8 mouse cellular contexts compared by ENCODE assay signal in the genomic region with DNA sequence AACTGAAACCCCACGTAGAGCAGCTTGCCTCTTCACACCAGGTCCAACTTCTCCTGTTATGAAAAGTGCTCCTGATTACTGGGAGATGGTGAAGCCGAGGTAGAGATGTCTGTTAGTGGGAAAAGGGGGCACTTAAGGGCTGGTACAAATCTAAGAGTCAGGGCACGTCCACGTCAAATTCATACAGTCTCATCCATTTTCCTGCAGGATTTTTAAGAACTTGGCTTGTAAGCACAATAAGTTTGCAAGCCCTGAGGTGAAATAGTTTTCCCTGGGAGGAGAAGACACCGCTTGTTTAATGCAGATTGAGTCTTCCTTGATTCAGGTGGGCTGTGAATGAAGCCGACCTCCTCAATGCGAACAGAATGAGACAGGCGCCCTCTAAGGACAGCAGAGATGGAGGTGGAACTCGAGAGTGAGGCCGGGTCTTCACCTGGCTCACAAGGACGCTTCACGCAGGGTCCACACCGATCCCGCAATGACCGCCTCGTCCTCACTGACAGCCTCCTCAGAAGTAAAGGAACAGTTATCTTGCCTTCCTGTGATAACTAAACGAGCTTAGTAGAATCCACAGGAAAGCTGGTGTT. TPM values are rescaled to one million over a fixed set of nuclear protein-coding genes. Genes with fewer than 3 reads are reported as not detected.
DNase-seq lines count a peak whose midpoint lies in the region; ATAC-seq and TF ChIP-seq lines count a peak whose summit lies in the region.

No protein-coding gene starts in this region.

- 0 out of 2 replicates have a peak, but pooled peaks have one; percentile 0 for ATAC-seq in granulocyte monocyte progenitor cell, adult 5-6 weeks (replicated peaks; ENCODE audit: poor library complexity, severe bottlenecking)
- ATAC-seq in liver, embryonic 14.5 days (ENCODE audit: insufficient read depth), result no peak

- DNase-seq in gastrocnemius, adult 2 months, result no peak
- DNase-seq in gastrocnemius, postnatal 14 days, result no peak
- DNase-seq in A20 (ENCODE audit: low read depth, low spot score), result peak; percentile 88
- peak in 1 of 3 experiments; percentile 31 for DNase-seq in liver, embryonic 14.5 days (ENCODE audit: low read depth in 3 of 3, low spot score in 3 of 3)
- peak; percentile 72 for DNase-seq in thymus, postnatal 0 days (ENCODE audit: low spot score)
- DNase-seq in urinary bladder, postnatal 4 days (ENCODE audit: low spot score in 2 of 2), result no peak

- H3K9ac ChIP-seq in liver, embryonic 14.5 days (replicated peaks), result peak overlapping the region; percentile 81

- intact Hi-C loops in gastrocnemius, adult 2 months (cut with DNase I), result no loop called here
- intact Hi-C loops in gastrocnemius, postnatal 14 days (cut with DNase I; ENCODE audit: low total_unique reads), result no loop called here

- H3K4me1 ChIP-seq in brown adipose tissue, adult 24 weeks (ENCODE audit: control insufficient read depth, insufficient read depth, insufficient read length, low read length), result peaks cover 5% of the 10 kb centered on the region; the same call in 1 of the 2 replicates
- peaks cover 16 to 34% of the 10 kb centered on the region in 2 experiments for H3K4me1 ChIP-seq in liver, embryonic 14.5 days (replicated peaks; ENCODE audit: control insufficient read depth in 2 of 2, insufficient read depth in 2 of 2, low read length in 1 of 2)

- H3K9me3 ChIP-seq in liver, embryonic 14.5 days (ENCODE audit: control insufficient read depth, low read length), result no peaks in the 10 kb centered on the region

- H3K4me3 ChIP-seq in gastrocnemius, adult 2 months, result peak overlapping the region; percentile 81
- H3K4me3 ChIP-seq in brown adipose tissue, adult 24 weeks (ENCODE audit: insufficient read depth, low read depth, low read length), result peak overlapping the region; percentile 98
- H3K4me3 ChIP-seq in liver, embryonic 14.5 days (ENCODE audit: insufficient read depth in 1 of 2, low read depth in 2 of 2, low read length in 2 of 2), result peak overlapping the region; percentile 80 to 99

- WGBS in liver, embryonic 14.5 days (ENCODE audit: insufficient replicate concordance), result under 1% methylated on average over 17 of the region's 17 CpGs

- H3K27ac ChIP-seq in gastrocnemius, adult 2 months, result peak overlapping the region; percentile 93
- no peak overlapping the region for H3K27ac ChIP-seq in brown adipose tissue, adult 24 weeks (replicated peaks; ENCODE audit: low read depth, low read length)
- peak overlapping the region; percentile 85; the same call in 1 of the 2 replicates for H3K27ac ChIP-seq in liver, embryonic 14.5 days

- peak; percentile 21; the same call in 1 of the 2 replicates for TF ChIP-seq CTCF in gastrocnemius, adult 2 months (IDR thresholded peaks at IDR 0.05)
- no peak for TF ChIP-seq CTCF in liver, embryonic 14.5 days (IDR thresholded peaks at IDR 0.05; ENCODE audit: low read depth)

- no peaks in the 10 kb centered on the region for H3K27me3 ChIP-seq in liver, embryonic 14.5 days (ENCODE audit: control insufficient read depth, insufficient read depth, low read length)

- peak overlapping the region; percentile 95 for H3K4me2 ChIP-seq in liver, embryonic 14.5 days (ENCODE audit: low read depth)

- no peaks in the 10 kb centered on the region for H3K36me3 ChIP-seq in liver, embryonic 14.5 days (replicated peaks; ENCODE audit: control insufficient read depth, insufficient read depth, low read depth)

- no peak for TF ChIP-seq EP300 in liver, embryonic 14.5 days (IDR thresholded peaks at IDR 0.05; ENCODE audit: low read depth)

RNA-seq across cellular contexts. Expression of a gene that starts 34.7 kb away (rescaled TPM):
- not detected for total RNA-seq in gastrocnemius, adult 2 months (2021)
- total RNA-seq in gastrocnemius, postnatal 14 days (2021), result not detected
- polyA plus RNA-seq in brown adipose tissue, adult 24 weeks (2012; ENCODE audit: insufficient read depth, insufficient read length, missing spikeins), result not detected in 2 replicates
- total RNA-seq in granulocyte monocyte progenitor cell, adult 5-6 weeks (2014; fragmentation: Nextera tagmentation), result not detected in 2 replicates
- not detected in 2 replicates for total RNA-seq in granulocyte monocyte progenitor cell, adult 5-6 weeks (2017)
- polyA plus RNA-seq in liver, embryonic 14.5 days (2012; rRNA removed), result not detected in 2 replicates
- polyA plus RNA-seq in liver, embryonic 14.5 days (2014; fragmentation: Nextera tagmentation; extraction: Ambion mirVana), result not detected in 2 replicates
- polyA plus RNA-seq in thymus, postnatal 0 days (2015; fragmentation: Nextera tagmentation; extraction: Ambion mirVana), result not detected in 2 replicates

RNA-seq across cellular contexts. Expression of a gene that starts 40.7 kb away (rescaled TPM):
- total RNA-seq in gastrocnemius, adult 2 months (2021), result 10 to 100 TPM; 54.3 to 62.9 TPM
- total RNA-seq in gastrocnemius, postnatal 14 days (2021), result 10 to 100 TPM; 70.8 to 71.5 TPM
- 25.1 and 31.0 TPM in 2 replicates for polyA plus RNA-seq in brown adipose tissue, adult 24 weeks (2012; ENCODE audit: insufficient read depth, insufficient read length, missing spikeins)
- total RNA-seq in granulocyte monocyte progenitor cell, adult 5-6 weeks (2014; fragmentation: Nextera tagmentation), result 39.1 and 46.5 TPM in 2 replicates
- 35.2 and 42.3 TPM in 2 replicates for total RNA-seq in granulocyte monocyte progenitor cell, adult 5-6 weeks (2017)
- 8.2 and 11.7 TPM in 2 replicates for polyA plus RNA-seq in liver, embryonic 14.5 days (2012; rRNA removed)
- 3.9 and 5.0 TPM in 2 replicates for polyA plus RNA-seq in liver, embryonic 14.5 days (2014; fragmentation: Nextera tagmentation; extraction: Ambion mirVana)
- 5.4 and 6.5 TPM in 2 replicates for polyA plus RNA-seq in thymus, postnatal 0 days (2015; fragmentation: Nextera tagmentation; extraction: Ambion mirVana)

RNA-seq across cellular contexts. Expression of a gene that starts 56.0 kb away (rescaled TPM):
- total RNA-seq in gastrocnemius, adult 2 months (2021), result not detected
- not detected for total RNA-seq in gastrocnemius, postnatal 14 days (2021)
- polyA plus RNA-seq in brown adipose tissue, adult 24 weeks (2012; ENCODE audit: insufficient read depth, insufficient read length, missing spikeins), result not detected in 2 replicates
- not detected in 2 replicates for total RNA-seq in granulocyte monocyte progenitor cell, adult 5-6 weeks (2014; fragmentation: Nextera tagmentation)
- total RNA-seq in granulocyte monocyte progenitor cell, adult 5-6 weeks (2017), result not detected in 2 replicates
- polyA plus RNA-seq in liver, embryonic 14.5 days (2012; rRNA removed), result not detected in 2 replicates
- not detected in 2 replicates for polyA plus RNA-seq in liver, embryonic 14.5 days (2014; fragmentation: Nextera tagmentation; extraction: Ambion mirVana)
- not detected in 2 replicates for polyA plus RNA-seq in thymus, postnatal 0 days (2015; fragmentation: Nextera tagmentation; extraction: Ambion mirVana)

Comparison
In these comparisons a context has a peak if more than half of its experiments do, and no peak if none do; other contexts are left out.
1. DNase-seq: peak in A20 (single experiment) and thymus, postnatal 0 days (single experiment); none in gastrocnemius, adult 2 months (single experiment), gastrocnemius, postnatal 14 days (single experiment) and urinary bladder, postnatal 4 days (0 of 2).
2. Peak in every context shown above with its lines, with median percentiles within 50 percentile points of each other: H3K4me3 ChIP-seq.